Mouse (Mus musculus) embryonic facial prominence, embryonic 15.5 days (tissue): ENCODE results near the gene Mpig6b. TPM values are rescaled to one million over a fixed set of nuclear protein-coding genes. Genes with fewer than 3 reads are reported as not detected.

Experiments
- ATAC-seq: fragments of 200-750 bp; cut with Nextera tagmentation; 2 replicates; pipeline ENCODE4 v1.8.0; 2017; ENCODE audit warnings: low read depth, moderate TSS enrichment; ENCODE audit not compliant: insufficient number of reproducible peaks, low FRiP score, low TSS enrichment
- H3K27ac ChIP-seq: fragments of 300-500 bp; sonication (generic); replicated peaks from 2 replicates; pipeline ENCODE4 v1.5.1; 2015; ENCODE audit warnings: mild to moderate bottlenecking, inconsistent platforms
- H3K27me3 ChIP-seq: fragments of 300-500 bp; sonication (generic); 2 replicates; pipeline ENCODE4 v1.6.1; 2015; ENCODE audit warnings: inconsistent platforms
- H3K36me3 ChIP-seq: fragments of 300-500 bp; sonication (generic); 2 replicates; pipeline ENCODE4 v1.6.1; 2015; ENCODE audit warnings: mild to moderate bottlenecking, inconsistent platforms
- H3K4me1 ChIP-seq: fragments of 300-500 bp; sonication (generic); 2 replicates; pipeline ENCODE4 v1.6.1; 2015; ENCODE audit warnings: inconsistent platforms
- H3K4me2 ChIP-seq: fragments of 300-500 bp; sonication (generic); replicated peaks from 2 replicates; pipeline ENCODE4 v1.6.1; 2015; ENCODE audit warnings: mild to moderate bottlenecking, inconsistent platforms
- H3K4me3 ChIP-seq: fragments of 300-500 bp; sonication (generic); replicated peaks from 2 replicates; pipeline ENCODE4 v1.5.1; 2015; ENCODE audit warnings: mild to moderate bottlenecking, inconsistent platforms
- H3K9ac ChIP-seq: fragments of 300-500 bp; sonication (generic); 2 replicates; pipeline ENCODE4 v1.6.1; 2015; ENCODE audit warnings: inconsistent platforms
- H3K9me3 ChIP-seq: fragments of 300-500 bp; sonication (generic); replicated peaks from 2 replicates; pipeline ENCODE4 v1.6.1; 2016; ENCODE audit warnings: inconsistent platforms
- WGBS: fragments of 180-500 bp; shearing (Covaris S2); methylation state at CpG from one replicate; pipeline ENCODE4 v1.1.7; 2015; 5-methylcytosine and 5-hydroxymethylcytosine counted together
- polyA plus RNA-seq: library from polyadenylated mRNA; unstranded; fragments of >200 nt; fragmentation: Nextera tagmentation; extraction: Ambion mirVana; gene quantifications from 2 replicates; pipeline ENCODE4 v1.2.1, GENCODE M21; 2015

Gene Mpig6b
- polyA plus RNA-seq, 1 experiment from 2014 or later = 1.4 TPM

DNA sequence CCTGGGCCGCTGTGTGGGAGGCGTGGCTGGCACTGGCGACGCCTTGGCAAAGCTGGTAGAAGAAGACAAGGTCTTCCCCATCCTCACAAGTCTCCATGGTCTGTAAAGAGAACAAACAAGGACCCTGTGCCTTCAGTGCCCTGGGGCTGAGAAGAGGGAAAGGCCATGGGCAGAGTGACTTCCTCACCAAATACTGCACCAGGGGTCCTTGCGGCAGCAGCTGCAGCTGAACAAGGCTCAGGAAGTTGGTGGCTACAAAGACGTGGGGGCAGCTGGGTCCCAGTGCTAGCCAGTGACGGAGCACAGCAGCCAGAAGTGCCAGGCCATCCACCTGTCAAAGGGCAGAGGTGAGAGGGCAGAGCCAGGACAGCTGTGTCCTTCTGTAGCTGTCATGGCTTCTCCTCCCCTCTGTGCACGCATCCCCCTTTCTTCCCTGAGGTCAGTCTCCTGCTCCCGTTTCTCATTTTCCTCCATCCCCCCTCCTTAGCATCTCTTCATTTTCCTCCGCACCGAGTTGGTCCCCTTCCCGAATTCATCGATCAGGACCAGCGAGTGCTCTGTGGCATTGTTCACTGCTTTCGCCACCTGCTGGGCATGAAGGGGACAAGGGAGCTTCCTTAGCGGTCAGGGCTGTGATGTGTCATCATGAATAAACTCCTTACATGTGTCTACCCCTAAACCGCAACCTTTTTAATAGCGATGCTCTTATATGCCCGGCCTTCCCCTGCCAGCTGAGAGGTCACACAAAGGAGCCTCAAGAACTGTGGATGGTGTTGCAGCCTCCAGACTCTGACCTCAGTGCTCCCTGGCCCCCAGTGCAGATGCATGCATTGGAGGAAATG lies 36.1 kb downstream of the Mpig6b start:
- Histone ChIP-seq H3K4me1 (peaks cover 45% of the 10 kb centered on the region), H3K36me3 (no peaks in the 10 kb centered on the region), H3K27ac (no peak overlapping the region), H3K9me3 (no peaks in the 10 kb centered on the region), H3K27me3 (no peaks in the 10 kb centered on the region), H3K4me3 (no peak overlapping the region), H3K4me2 (no peak overlapping the region), H3K9ac (no peak overlapping the region)
- WGBS = 33% methylated on average over 19 of the region's 19 CpGs
- no peak for ATAC-seq

DNA sequence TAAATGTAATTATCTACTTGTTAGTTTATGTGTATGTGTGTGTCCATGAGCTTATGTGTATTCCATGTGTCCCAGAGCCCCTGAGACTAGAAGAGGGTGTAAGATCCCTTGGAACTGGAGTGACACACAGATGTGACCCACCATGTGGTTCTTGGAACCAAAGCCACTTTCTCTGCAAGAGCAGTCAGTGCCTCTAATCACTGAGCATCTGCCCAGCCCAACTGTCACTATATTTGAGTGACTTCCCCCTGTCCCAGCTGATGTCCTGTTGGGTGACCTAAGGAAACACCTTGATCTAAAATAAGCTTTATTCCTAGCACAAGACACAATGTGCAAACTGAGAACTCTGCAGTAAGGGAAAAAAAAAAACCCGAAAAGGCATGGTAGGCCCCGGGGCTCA lies 37.7 kb downstream of the Mpig6b start:
- Histone ChIP-seq H3K27me3 (no peaks in the 10 kb centered on the region), H3K36me3 (no peaks in the 10 kb centered on the region), H3K27ac (no peak overlapping the region), H3K4me1 (peaks cover 52% of the 10 kb centered on the region), H3K9ac (no peak overlapping the region), H3K4me3 (no peak overlapping the region), H3K4me2 (no peak overlapping the region), H3K9me3 (no peaks in the 10 kb centered on the region)
- no peak for ATAC-seq
- 61% methylated on average over 2 of the region's 2 CpGs for whole genome bisulfite sequencing

DNA sequence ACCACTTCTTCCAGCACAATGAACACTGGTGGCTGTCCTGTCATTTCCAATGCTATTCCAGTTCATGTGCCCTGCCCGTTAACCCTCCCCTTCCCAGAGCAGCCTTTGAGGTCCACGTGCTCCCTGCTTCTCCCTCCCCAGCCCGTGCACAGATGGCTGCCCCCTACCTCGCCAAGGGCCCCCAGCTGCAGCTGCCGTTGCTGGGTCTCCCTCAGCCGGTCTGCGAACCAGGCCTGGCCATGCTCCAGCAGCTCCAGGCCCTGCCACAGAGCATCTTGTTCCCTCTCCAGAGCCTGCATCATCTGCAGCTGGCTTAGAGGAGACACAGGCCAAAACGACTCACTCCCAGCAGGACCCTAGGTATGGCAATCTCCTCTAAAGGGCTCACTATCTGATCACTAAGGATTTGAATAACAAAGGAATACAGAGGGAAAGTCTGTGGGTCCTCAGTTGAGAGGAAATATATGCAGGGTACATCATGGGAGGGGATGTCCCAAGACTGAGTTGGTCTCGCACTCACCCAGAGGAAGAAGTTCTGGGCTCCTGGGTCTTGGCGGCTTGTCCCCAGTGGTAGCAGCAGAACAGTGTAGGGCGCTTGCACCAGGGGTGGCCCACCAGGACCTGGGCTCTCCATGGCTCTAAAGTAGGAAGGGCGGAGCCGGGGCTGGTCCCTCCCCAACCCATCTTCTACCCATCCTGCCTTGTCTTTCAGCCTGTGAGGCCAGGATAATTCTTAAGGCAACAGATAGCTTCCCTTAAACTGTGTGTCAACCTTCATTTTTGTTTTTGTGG lies 38.5 kb downstream of the Mpig6b start, which contains the start of gene Sapcd1:
Gene Sapcd1, minus strand, starts transcription at position 740 of the 792 bp plus-strand sequence.
- Histone ChIP-seq H3K4me1 (peaks cover 52% of the 10 kb centered on the region), H3K27me3 (no peaks in the 10 kb centered on the region), H3K27ac (peak within 1 kb of the TSS; percentile 74), H3K4me3 (peak within 1 kb of the TSS; percentile 16), H3K9me3 (no peaks in the 10 kb centered on the region), H3K36me3 (no peaks in the 10 kb centered on the region), H3K4me2 (peak within 1 kb of the TSS; percentile 34), H3K9ac (peak within 1 kb of the TSS; percentile 27; the same call in 1 of the 2 replicates)
- ATAC-seq = peak; percentile 83
- 27% methylated on average over 13 of the region's 13 CpGs for WGBS

DNA sequence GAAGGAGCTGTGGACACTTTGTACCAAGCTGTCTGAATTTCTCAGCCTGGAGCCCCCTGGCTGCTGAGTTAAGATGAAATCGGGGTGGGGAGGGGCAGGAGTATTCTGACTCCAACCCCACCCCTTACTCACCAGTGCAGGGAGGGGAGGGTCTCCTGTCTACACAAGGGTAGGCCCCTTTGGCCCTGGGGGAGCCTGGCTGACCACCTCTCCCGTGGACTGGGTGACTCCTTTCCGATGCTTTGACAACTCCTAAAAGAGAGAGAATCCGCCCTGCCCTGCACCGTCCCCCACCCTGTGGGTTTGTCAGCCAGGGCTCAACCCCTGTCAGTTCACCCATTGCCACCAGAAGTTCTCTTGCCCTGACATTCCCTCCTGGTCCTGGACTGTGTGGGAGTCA lies 39.8 kb downstream of the Mpig6b start:
- no peak for ATAC-seq
- 59% methylated on average over 5 of the region's 5 CpGs for WGBS
- Histone ChIP-seq H3K4me2 (peak overlapping the region; percentile 33), H3K9ac (0 out of 2 replicates have a peak overlapping the region, but pooled peaks have one; percentile 2), H3K4me1 (peaks cover 56% of the 10 kb centered on the region), H3K27me3 (no peaks in the 10 kb centered on the region), H3K9me3 (no peaks in the 10 kb centered on the region), H3K27ac (peak overlapping the region; percentile 74), H3K36me3 (no peaks in the 10 kb centered on the region), H3K4me3 (peak overlapping the region; percentile 12; the same call in 1 of the 2 replicates)

GRCm38 (mm10) chr17:35024691-35025488 lies 41.1 kb downstream of the Mpig6b start:
- WGBS = 61% methylated on average over 10 of the region's 10 CpGs
- H3K4me1 ChIP-seq = peaks cover 58% of the 10 kb centered on the region
- no peak overlapping the region for H3K27ac ChIP-seq
- ATAC-seq = no peak
- H3K27me3 ChIP-seq = no peaks in the 10 kb centered on the region
- no peak overlapping the region for H3K4me2 ChIP-seq
- H3K4me3 ChIP-seq = no peak overlapping the region
- H3K36me3 ChIP-seq = no peaks in the 10 kb centered on the region
- H3K9me3 ChIP-seq = no peaks in the 10 kb centered on the region
- H3K9ac ChIP-seq = no peak overlapping the region

GRCm38 (mm10) chr17:35024261-35024660 lies 41.7 kb downstream of the Mpig6b start:
- Histone ChIP-seq H3K36me3 (no peaks in the 10 kb centered on the region), H3K27ac (no peak overlapping the region), H3K4me2 (no peak overlapping the region), H3K9ac (no peak overlapping the region), H3K9me3 (no peaks in the 10 kb centered on the region), H3K4me1 (peaks cover 53% of the 10 kb centered on the region), H3K4me3 (no peak overlapping the region), H3K27me3 (no peaks in the 10 kb centered on the region)
- ATAC-seq = no peak
- WGBS = 66% methylated on average over 13 of the region's 13 CpGs

DNA sequence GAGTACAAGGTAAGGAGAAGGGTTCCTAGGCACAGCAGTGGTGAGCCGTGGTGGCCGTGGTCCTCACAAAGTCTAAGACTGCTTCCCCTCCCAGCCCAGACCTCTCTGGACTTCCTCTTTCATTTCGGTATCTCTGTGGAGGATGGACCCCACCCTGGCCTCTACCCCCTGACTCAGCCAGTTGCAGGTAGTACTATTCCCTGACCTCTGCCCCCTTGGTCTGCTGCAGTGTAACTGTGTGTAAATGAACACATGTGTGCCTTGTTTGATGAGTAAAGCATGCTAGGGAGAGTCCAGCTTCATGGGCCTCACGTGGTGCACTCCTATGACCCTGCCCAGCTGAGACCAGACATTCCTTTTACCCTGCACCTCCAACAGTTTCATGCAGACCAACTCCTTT lies 42.2 kb downstream of the Mpig6b start:
- Histone ChIP-seq H3K36me3 (no peaks in the 10 kb centered on the region), H3K9ac (no peak overlapping the region), H3K4me2 (no peak overlapping the region), H3K9me3 (no peaks in the 10 kb centered on the region), H3K4me3 (no peak overlapping the region), H3K27me3 (no peaks in the 10 kb centered on the region), H3K4me1 (peaks cover 48% of the 10 kb centered on the region), H3K27ac (no peak overlapping the region)
- ATAC-seq = no peak
- 63% methylated on average over 4 of the region's 4 CpGs for WGBS

GRCm38 (mm10) chr17:35023221-35023620 lies 42.8 kb downstream of the Mpig6b start:
- 87% methylated on average over 5 of the region's 5 CpGs for WGBS
- Histone ChIP-seq H3K36me3 (no peaks in the 10 kb centered on the region), H3K4me3 (no peak overlapping the region), H3K27me3 (no peaks in the 10 kb centered on the region), H3K27ac (no peak overlapping the region), H3K4me1 (peaks cover 42% of the 10 kb centered on the region), H3K9ac (no peak overlapping the region), H3K9me3 (no peaks in the 10 kb centered on the region), H3K4me2 (no peak overlapping the region)
- no peak for ATAC-seq

DNA sequence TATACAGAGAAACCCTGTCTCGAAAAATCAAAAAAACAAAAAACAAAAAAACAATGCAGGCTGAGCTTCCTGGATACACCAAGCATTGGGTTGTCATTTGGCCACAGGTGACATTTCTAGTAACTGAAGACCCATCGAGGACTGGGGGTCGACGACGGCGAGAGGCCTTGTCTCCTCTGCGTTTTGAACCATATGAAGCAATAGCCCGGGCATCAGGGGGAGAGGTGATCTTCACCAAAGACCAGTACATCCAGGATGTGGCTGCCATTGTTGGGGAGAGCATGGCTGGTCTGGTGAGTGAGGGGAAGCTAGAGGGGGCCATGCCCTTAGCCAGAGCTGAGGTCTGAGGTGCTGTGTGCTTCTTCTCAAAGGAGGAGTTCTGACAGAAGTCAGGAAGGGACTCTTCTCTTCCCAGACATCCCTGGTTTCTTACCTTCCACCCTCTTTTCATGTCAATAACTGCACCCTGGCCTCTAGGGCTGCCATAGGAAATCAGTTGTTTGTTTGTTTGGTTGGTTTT lies 43.4 kb downstream of the Mpig6b start:
- H3K4me2 ChIP-seq = no peak overlapping the region
- 91% methylated on average over 8 of the region's 8 CpGs for WGBS
- H3K36me3 ChIP-seq = no peaks in the 10 kb centered on the region
- H3K9ac ChIP-seq = no peak overlapping the region
- no peak overlapping the region for H3K4me3 ChIP-seq
- no peaks in the 10 kb centered on the region for H3K9me3 ChIP-seq
- H3K4me1 ChIP-seq = peaks cover 37% of the 10 kb centered on the region
- H3K27me3 ChIP-seq = no peaks in the 10 kb centered on the region
- no peak overlapping the region for H3K27ac ChIP-seq
- ATAC-seq = no peak

GRCm38 (mm10) chr17:35021842-35022477 lies 44.0 kb downstream of the Mpig6b start:
- H3K4me3 ChIP-seq = no peak overlapping the region
- 0 out of 2 replicates have a peak, but pooled peaks cover 1% of the 10 kb centered on the region for H3K36me3 ChIP-seq

More at GRCm38 (mm10) chr17:35021842-35022477, 44.0 kb downstream of the Mpig6b start:
- H3K27me3 ChIP-seq = no peaks in the 10 kb centered on the region
- H3K4me1 ChIP-seq = peaks cover 31% of the 10 kb centered on the region
- WGBS = 54% methylated on average over 6 of the region's 6 CpGs
- H3K27ac ChIP-seq = no peak overlapping the region
- no peak for ATAC-seq
- no peaks in the 10 kb centered on the region for H3K9me3 ChIP-seq
- H3K4me2 ChIP-seq = no peak overlapping the region
- H3K9ac ChIP-seq = no peak overlapping the region
